Mouse (Mus musculus) MEL (cell line): ENCODE data around the gene Clrn2. TPM values are rescaled to one million over a fixed set of nuclear protein-coding genes. Genes with fewer than 3 reads are reported as not detected.

Experiments
- DNase-seq: peaks from one replicate; pipeline ENCODE4 v3.0.0; 2011; ENCODE audit warnings: low read depth, low spot score
- H3K27ac ChIP-seq: 2 replicates; pipeline ENCODE4 v1.5.1; 2012; ENCODE audit warnings: low read depth, mild to moderate bottlenecking, control low read depth, low read length, moderate library complexity; ENCODE audit not compliant: control insufficient read depth
- H3K27me3 ChIP-seq, 2 experiments: fragments of 150-350 bp in 1 of 2; sonication (generic) in 1 of 2; 2 replicates each; pipeline ENCODE4 v1.6.1; 2012; ENCODE audit warnings: low read length in 2 of 2, mild to moderate bottlenecking in 2 of 2, improper control_type of control experiment in 1 of 2, moderate library complexity in 1 of 2; ENCODE audit not compliant: insufficient read depth in 2 of 2, control insufficient read depth in 1 of 2
- H3K36me3 ChIP-seq, 2 experiments: 2 replicates each; pipeline ENCODE4 v1.6.1; 2012 to 2014; ENCODE audit warnings: low read length in 2 of 2, improper control_type of control experiment in 1 of 2, inconsistent platforms in 1 of 2, mild to moderate bottlenecking in 1 of 2; ENCODE audit not compliant: insufficient read depth in 2 of 2, control insufficient read depth in 1 of 2
- H3K4me1 ChIP-seq, 2 experiments: fragments of 150-350 bp in 1 of 2; sonication (generic) in 1 of 2; 2 replicates each; pipeline ENCODE4 v1.6.1; 2012; ENCODE audit warnings: low read length in 2 of 2, improper control_type of control experiment in 1 of 2, mild to moderate bottlenecking in 1 of 2; ENCODE audit not compliant: insufficient read depth in 2 of 2, control insufficient read depth in 1 of 2
- H3K4me3 ChIP-seq, 2 experiments: fragments of 150-350 bp in 1 of 2; sonication (generic) in 1 of 2; 2 replicates each; pipeline ENCODE4 v1.5.1; 2012; ENCODE audit warnings: low read depth in 2 of 2, low read length in 2 of 2, mild to moderate bottlenecking in 2 of 2, moderate library complexity in 2 of 2, control low read depth in 1 of 2, improper control_type of control experiment in 1 of 2; ENCODE audit not compliant: control insufficient read depth in 1 of 2, insufficient read depth in 1 of 2
- H3K79me2 ChIP-seq: 2 replicates; pipeline ENCODE4 v1.6.1; 2012; ENCODE audit warnings: mild to moderate bottlenecking, low read length, moderate library complexity; ENCODE audit not compliant: control insufficient read depth, poor library complexity, insufficient read depth
- H3K9ac ChIP-seq: 2 replicates; pipeline ENCODE4 v1.6.1; 2012; ENCODE audit warnings: low read depth, mild to moderate bottlenecking, control low read depth, low read length, moderate library complexity; ENCODE audit not compliant: control insufficient read depth, poor library complexity, severe bottlenecking
- H3K9me3 ChIP-seq: fragments of 150-350 bp; sonication (generic); replicated peaks from 2 replicates; pipeline ENCODE4 v1.6.1; 2012; ENCODE audit warnings: mild to moderate bottlenecking, low read length, improper control_type of control experiment, moderate library complexity; ENCODE audit not compliant: insufficient read depth
- BHLHE40 ChIP-seq: IDR thresholded peaks from 2 replicates; pipeline ENCODE4 v1.6.1; 2012; ENCODE audit warnings: low read depth, mild to moderate bottlenecking, inconsistent platforms, low read length, improper control_type of control experiment, borderline replicate concordance
- CHD1 ChIP-seq: IDR thresholded peaks from 2 replicates; pipeline ENCODE4 v1.6.1; 2012; ENCODE audit warnings: low read depth, mild to moderate bottlenecking, inconsistent platforms, low read length, improper control_type of control experiment
- CHD2 ChIP-seq: IDR thresholded peaks from 2 replicates; pipeline ENCODE4 v1.6.1; 2011; ENCODE audit warnings: low read length, improper control_type of control experiment
- E2F4 ChIP-seq: IDR thresholded peaks from 2 replicates; pipeline ENCODE4 v1.6.1; 2011; ENCODE audit warnings: low read depth, low read length, improper control_type of control experiment, borderline replicate concordance
- EP300 ChIP-seq, 2 experiments: IDR thresholded peaks; 2 replicates each; pipeline ENCODE4 v1.6.1; 2011; ENCODE audit warnings: improper control_type of control experiment in 2 of 2, low read length in 2 of 2, low read depth in 1 of 2, mild to moderate bottlenecking in 1 of 2
- ETS1 ChIP-seq: IDR thresholded peaks from 2 replicates; pipeline ENCODE4 v1.6.1; 2012; ENCODE audit warnings: low read depth, mild to moderate bottlenecking, inconsistent platforms, low read length, improper control_type of control experiment, moderate library complexity
- GABPA ChIP-seq: IDR thresholded peaks from 2 replicates; pipeline ENCODE4 v1.6.1; 2012; ENCODE audit warnings: low read depth, mild to moderate bottlenecking, inconsistent platforms, low read length, improper control_type of control experiment, moderate library complexity
- GATA1 ChIP-seq: IDR thresholded peaks from 2 replicates; pipeline ENCODE4 v1.6.1; 2011; ENCODE audit warnings: low read depth, low read length, improper control_type of control experiment
- KAT2A ChIP-seq: conservative IDR thresholded peaks from 2 replicates; pipeline ENCODE4 v1.6.1; 2012; ENCODE audit warnings: low read depth, low read length, improper control_type of control experiment, inconsistent platforms
- MAFK ChIP-seq: IDR thresholded peaks from 2 replicates; pipeline ENCODE4 v1.6.1; 2011; ENCODE audit warnings: low read depth, mild to moderate bottlenecking, low read length, improper control_type of control experiment, borderline replicate concordance
- MAX ChIP-seq: IDR thresholded peaks from 2 replicates; pipeline ENCODE4 v1.6.1; 2011; ENCODE audit warnings: low read length, improper control_type of control experiment
- MAZ ChIP-seq: IDR thresholded peaks from 2 replicates; pipeline ENCODE4 v1.6.1; 2012; ENCODE audit warnings: low read depth, mild to moderate bottlenecking, inconsistent platforms, low read length, improper control_type of control experiment
- MEF2A ChIP-seq: IDR thresholded peaks from 2 replicates; pipeline ENCODE4 v1.6.1; 2014; ENCODE audit warnings: low read depth, mild to moderate bottlenecking, inconsistent platforms, low read length, improper control_type of control experiment; ENCODE audit not compliant: poor library complexity, insufficient replicate concordance, severe bottlenecking; ENCODE audit errors: extremely low read depth
- MXI1 ChIP-seq: IDR thresholded peaks from 2 replicates; pipeline ENCODE4 v1.6.1; 2011; ENCODE audit warnings: mild to moderate bottlenecking, low read depth, low read length, improper control_type of control experiment
- MYC ChIP-seq: IDR thresholded peaks from 2 replicates; pipeline ENCODE4 v1.6.1; 2011; ENCODE audit warnings: low read depth, mild to moderate bottlenecking, low read length, improper control_type of control experiment, moderate library complexity
- NRF1 ChIP-seq: IDR thresholded peaks from 2 replicates; pipeline ENCODE4 v1.6.1; 2014; ENCODE audit warnings: low read depth, mild to moderate bottlenecking, inconsistent platforms, low read length, improper control_type of control experiment, moderate library complexity; ENCODE audit not compliant: poor library complexity, insufficient read depth, severe bottlenecking
- POLR2A ChIP-seq, 2 experiments: IDR thresholded peaks; 2 replicates each; pipeline ENCODE4 v1.6.1; 2011 to 2012; ENCODE audit warnings: low read length in 2 of 2, mild to moderate bottlenecking in 2 of 2, control low read depth in 1 of 2, improper control_type of control experiment in 1 of 2, low read depth in 1 of 2, moderate library complexity in 1 of 2; ENCODE audit not compliant: control insufficient read depth in 1 of 2, insufficient read depth in 1 of 2, poor library complexity in 1 of 2
- POLR2AphosphoS2 ChIP-seq: IDR thresholded peaks from 2 replicates; pipeline ENCODE4 v1.6.1; 2011; ENCODE audit warnings: low read length, improper control_type of control experiment
- POLR2AphosphoS5 ChIP-seq: IDR thresholded peaks from 2 replicates; pipeline ENCODE4 v1.6.1; 2012; ENCODE audit warnings: low read depth, borderline replicate concordance, mild to moderate bottlenecking, inconsistent platforms, low read length, moderate library complexity, mixed read lengths
- RAD21 ChIP-seq: IDR thresholded peaks from 2 replicates; pipeline ENCODE4 v1.6.1; 2011; ENCODE audit warnings: mild to moderate bottlenecking, low read depth, low read length, improper control_type of control experiment
- RCOR1 ChIP-seq: IDR thresholded peaks from 2 replicates; pipeline ENCODE4 v1.6.1; 2012; ENCODE audit warnings: low read depth, mild to moderate bottlenecking, inconsistent platforms, low read length, improper control_type of control experiment
- SIN3A ChIP-seq: IDR thresholded peaks from 2 replicates; pipeline ENCODE4 v1.6.1; 2012; ENCODE audit warnings: low read length, improper control_type of control experiment, inconsistent platforms
- SMC3 ChIP-seq: IDR thresholded peaks from 2 replicates; pipeline ENCODE4 v1.6.1; 2011; ENCODE audit warnings: low read depth, low read length, improper control_type of control experiment
- TCF12 ChIP-seq: IDR thresholded peaks from 2 replicates; pipeline ENCODE4 v1.6.1; 2014; ENCODE audit warnings: low read depth, mild to moderate bottlenecking, inconsistent platforms, low read length, improper control_type of control experiment, moderate library complexity
- UBTF ChIP-seq: IDR thresholded peaks from 2 replicates; pipeline ENCODE4 v1.6.1; 2012; ENCODE audit warnings: low read depth, mild to moderate bottlenecking, inconsistent platforms, low read length, improper control_type of control experiment, moderate library complexity, borderline replicate concordance; ENCODE audit not compliant: insufficient read depth
- USF1 ChIP-seq: IDR thresholded peaks from 2 replicates; pipeline ENCODE4 v1.6.1; 2014; ENCODE audit warnings: low read depth, mild to moderate bottlenecking, inconsistent platforms, low read length, improper control_type of control experiment, moderate library complexity
- USF2 ChIP-seq, 2 experiments: IDR thresholded peaks; 2 replicates each; pipeline ENCODE4 v1.6.1; 2011 to 2012; ENCODE audit warnings: improper control_type of control experiment in 2 of 2, low read length in 2 of 2, borderline replicate concordance in 1 of 2, inconsistent platforms in 1 of 2, low read depth in 1 of 2, mild to moderate bottlenecking in 1 of 2; ENCODE audit not compliant: insufficient read depth in 1 of 2
- ZKSCAN1 ChIP-seq: IDR thresholded peaks from 2 replicates; pipeline ENCODE4 v1.6.1; 2012; ENCODE audit warnings: low read depth, mild to moderate bottlenecking, inconsistent platforms, low read length, improper control_type of control experiment, moderate library complexity
- ZMIZ1 ChIP-seq: IDR thresholded peaks from 2 replicates; pipeline ENCODE4 v1.6.1; 2012; ENCODE audit warnings: low read depth, mild to moderate bottlenecking, inconsistent platforms, low read length, improper control_type of control experiment, moderate library complexity
- ZNF384 ChIP-seq: IDR thresholded peaks from 2 replicates; pipeline ENCODE4 v1.6.1; 2012; ENCODE audit warnings: low read depth, mild to moderate bottlenecking, inconsistent platforms, low read length, improper control_type of control experiment
- polyA plus RNA-seq, 2 experiments: library from polyadenylated mRNA; stranded (reverse) in 1 of 2; unstranded in 1 of 2; fragments of >175 nt in 1 of 2; fragments of >200 nt in 1 of 2; gene quantifications; 2 replicates each; pipeline versions ENCODE4 v1.2.1 to v1.2.4; 2012; ENCODE audit warnings: low replicate concordance in 2 of 2, low read depth in 1 of 2; ENCODE audit not compliant: insufficient read length in 2 of 2, insufficient read depth in 1 of 2, missing spikeins in 1 of 2
- total RNA-seq: library from RNA; depleted of rRNA; stranded (reverse); fragments of 300-350 nt; gene quantifications from 2 replicates; pipeline ENCODE4 v1.2.3, GENCODE M21; 2012

Gene Clrn2
- total and polyA plus RNA-seq, 3 experiments: not detected

- TF ChIP-seq BHLHE40 (no peak), POLR2A (IDR thresholded peaks at IDR 0.05; ENCODE audit: control insufficient read depth in 1 of 2, insufficient read depth in 1 of 2, low read depth in 1 of 2, low read length in 2 of 2, poor library complexity in 1 of 2) (peak in 1 of 2 experiments; percentile 45; a peak in 1 of 4 replicates), POLR2AphosphoS5 (no peak), E2F4 (no peak), MEF2A (no peak), SIN3A (peak; percentile 41; the same call in 1 of the 2 replicates)
Observed at GRCm38 (mm10) chr5:45417859-45418443, 35.6 kb upstream of the Clrn2 start (continued).

DNA sequence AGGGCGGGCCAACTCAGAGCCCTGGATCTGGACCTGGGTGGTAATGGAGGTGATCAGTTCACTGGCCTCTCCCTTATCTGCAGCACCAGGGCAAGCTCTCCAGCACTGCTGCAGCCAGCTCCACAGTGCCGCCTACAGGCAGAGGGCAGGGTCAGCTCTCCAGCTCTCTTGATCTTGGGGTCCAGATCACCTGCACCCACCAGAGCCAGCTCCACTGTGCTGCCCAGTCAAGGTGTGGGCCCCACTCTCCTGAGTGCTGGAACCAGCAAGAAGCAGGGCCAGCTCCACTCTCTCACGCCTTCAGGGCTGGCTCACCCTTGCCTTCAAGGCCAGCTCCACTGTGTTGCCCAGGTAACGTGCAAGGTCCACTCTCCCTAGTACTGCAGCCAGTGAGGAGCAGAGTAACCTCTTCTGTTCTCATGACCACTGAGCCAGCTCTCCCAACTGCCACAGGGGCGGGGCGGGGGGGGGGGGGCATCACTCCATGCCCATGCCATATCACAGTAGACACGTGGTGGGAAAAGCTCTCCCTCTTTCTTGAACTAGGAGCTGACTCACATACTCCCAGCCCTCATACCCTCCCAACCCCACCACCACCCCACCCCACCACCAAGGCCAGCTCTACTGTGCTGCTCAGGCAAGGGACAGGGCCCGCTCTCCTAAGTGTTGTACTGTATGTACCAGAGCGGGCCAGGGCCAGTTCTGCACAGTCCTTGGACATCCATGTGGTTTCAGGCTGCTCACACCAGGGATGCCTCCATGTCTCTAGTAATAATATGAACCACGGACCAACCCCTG, 33.5 kb upstream of the Clrn2 start:
- no peak overlapping the region; a peak in 1 of 4 replicates for H3K4me3 ChIP-seq
- peak overlapping the region; percentile 22; the same call in 1 of the 2 replicates for H3K27ac ChIP-seq
- no peaks in the 10 kb centered on the region for H3K79me2 ChIP-seq
- H3K27me3 ChIP-seq: no peaks in the 10 kb centered on the region
- peaks cover 0 to 47% of the 10 kb centered on the region in 2 experiments; a peak in 2 of 4 replicates for H3K36me3 ChIP-seq
- H3K4me1 ChIP-seq: peaks cover 36 to 40% of the 10 kb centered on the region in 2 experiments
- DNase-seq: peak; percentile 80
- H3K9ac ChIP-seq: peak overlapping the region; percentile 7; the same call in 1 of the 2 replicates
- H3K9me3 ChIP-seq: no peaks in the 10 kb centered on the region
- TF ChIP-seq E2F4 (no peak), GABPA (no peak), MAX (no peak), BHLHE40 (no peak), RCOR1 (no peak), POLR2AphosphoS5 (no peak), CHD1 (no peak), ZMIZ1 (no peak), SMC3 (peak; percentile 61), GATA1 (peak; percentile 67), MYC (no peak), NRF1 (no peak), USF2 (IDR thresholded peaks at IDR 0.05; ENCODE audit: borderline replicate concordance in 1 of 2, insufficient read depth in 1 of 2, low read depth in 1 of 2, low read length in 2 of 2) (no peak), RAD21 (peak; percentile 74), POLR2A (IDR thresholded peaks at IDR 0.05; ENCODE audit: control insufficient read depth in 1 of 2, insufficient read depth in 1 of 2, low read depth in 1 of 2, low read length in 2 of 2, poor library complexity in 1 of 2) (no peak), USF1 (no peak), TCF12 (peak; percentile 40; the same call in 1 of the 2 replicates), POLR2AphosphoS2 (no peak), ETS1 (no peak), MAFK (no peak), ZKSCAN1 (no peak), CHD2 (no peak), MEF2A (no peak), ZNF384 (no peak), MXI1 (no peak), SIN3A (peak; percentile 50; the same call in 1 of the 2 replicates), KAT2A (no peak), MAZ (no peak), EP300 (IDR thresholded peaks at IDR 0.05; ENCODE audit: low read depth in 1 of 2, low read length in 2 of 2) (peak in 1 of 2 experiments; percentile 69; a peak in 3 of 4 replicates), UBTF (no peak)
